Mouse (Mus musculus) small intestine, adult 2 months (tissue): ENCODE measurements around the gene Hells.

ENCODE experiments used
- CTCF ChIP-seq: fragments of 200-500 bp; IDR thresholded peaks from 2 replicates; pipeline ENCODE4 v1.5.1; 2012; ENCODE audit warnings: low read depth, mild to moderate bottlenecking, control low read depth, inconsistent platforms, low read length, moderate library complexity, mixed read lengths; ENCODE audit not compliant: insufficient replicate concordance, insufficient read length; ENCODE audit errors: extremely low read depth
- POLR2A ChIP-seq: fragments of 200-500 bp; IDR thresholded peaks from 2 replicates; pipeline ENCODE4 v1.6.1; 2012; ENCODE audit warnings: low read depth, mild to moderate bottlenecking, control low read depth, inconsistent platforms, low read length, moderate library complexity

GRCm38 (mm10) chr19:38998676-38999075, 68.0 kb downstream of the Hells start:
- TF ChIP-seq POLR2A, result no peak
- no peak for TF ChIP-seq CTCF
